Mouse (Mus musculus): Measurements from ENCODE around the gene Olfr1152. TPM values are rescaled to one million over a fixed set of nuclear protein-coding genes. Genes with fewer than 3 reads are reported as not detected.

Olfr1152 gene
- polyA plus RNA-seq (2014; fragmentation: Nextera tagmentation; extraction: Ambion mirVana), result 0.01 TPM in 1 of 2 replicates, not detected in the other

DNA sequence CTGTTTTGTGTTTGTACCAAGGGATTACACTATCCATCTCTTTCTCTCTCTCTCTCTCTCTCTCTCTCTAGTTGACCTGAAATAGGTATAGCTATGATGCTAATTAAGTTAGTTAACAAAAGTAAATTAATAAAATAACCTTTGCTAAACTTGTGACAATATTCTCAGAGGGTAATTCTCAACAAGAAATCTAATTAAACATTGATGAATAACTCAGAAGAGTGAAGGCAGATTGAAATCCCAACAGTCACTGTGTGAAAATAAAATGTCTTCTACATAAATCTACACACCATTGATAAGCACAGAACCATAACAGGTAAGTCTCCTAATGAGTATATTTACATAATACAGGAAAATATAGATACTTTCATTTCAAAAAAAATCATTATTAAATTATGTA is at the start of gene Olfr1152:
Gene Olfr1152, plus strand, starts transcription at position 301 of the 400 bp plus-strand sequence.
- Histone ChIP-seq H3K4me3 (ENCODE audit: low read depth, low read length) (no peak within 1 kb of the TSS), H3K27me3 (ENCODE audit: control insufficient read depth, insufficient read depth, low read length) (no peaks in the 10 kb centered on the region), H3K9me3 (ENCODE audit: control insufficient read depth, low read length) (no peaks in the 10 kb centered on the region), H3K4me2 (no peak within 1 kb of the TSS), H3K27ac (ENCODE audit: low read depth, low read length) (no peak within 1 kb of the TSS), H3K9ac (ENCODE audit: low read length) (no peak within 1 kb of the TSS), H3K36me3 (ENCODE audit: control insufficient read depth, insufficient read depth, low read length) (no peaks in the 10 kb centered on the region), H3K4me1 (ENCODE audit: control insufficient read depth, insufficient read depth, low read length) (no peaks in the 10 kb centered on the region)
- DNase-seq (ENCODE audit: low spot score, missing footprints), result no peak
- no peak for ATAC-seq (ENCODE audit: low FRiP score)

DNA sequence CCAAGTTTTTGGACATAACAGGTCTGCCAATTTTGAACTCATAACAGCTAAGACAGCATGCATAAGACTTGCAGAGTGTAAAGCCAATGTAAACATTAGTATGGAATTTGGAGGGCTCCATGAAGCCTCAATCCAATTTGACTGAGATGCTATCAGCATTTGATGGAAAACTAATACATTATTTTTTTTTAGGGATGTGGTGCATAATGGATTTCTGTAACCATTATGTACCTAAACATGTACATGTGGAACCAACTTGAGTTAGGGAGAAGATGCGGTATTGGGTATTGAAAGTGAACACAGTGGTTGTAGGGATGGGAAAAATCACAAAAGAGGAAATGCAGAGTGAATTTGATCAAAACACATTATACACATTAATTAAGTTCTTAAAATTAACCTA is 36.1 kb upstream of the Olfr1152 start, which contains the start of gene Olfr1148:
Gene Olfr1148, plus strand, starts transcription at position 301 of the 400 bp plus-strand sequence.
- Histone ChIP-seq H3K27me3 (ENCODE audit: control insufficient read depth, insufficient read depth, low read length) (no peaks in the 10 kb centered on the region), H3K27ac (ENCODE audit: low read depth, low read length) (no peak within 1 kb of the TSS), H3K9ac (ENCODE audit: low read length) (no peak within 1 kb of the TSS), H3K4me2 (no peak within 1 kb of the TSS), H3K4me3 (ENCODE audit: low read depth, low read length) (no peak within 1 kb of the TSS), H3K9me3 (ENCODE audit: control insufficient read depth, low read length) (no peaks in the 10 kb centered on the region), H3K4me1 (ENCODE audit: control insufficient read depth, insufficient read depth, low read length) (no peaks in the 10 kb centered on the region), H3K36me3 (ENCODE audit: control insufficient read depth, insufficient read depth, low read length) (no peaks in the 10 kb centered on the region)
- DNase-seq (ENCODE audit: low spot score, missing footprints) (no peak), ATAC-seq (ENCODE audit: low FRiP score) (no peak)
- 91% methylated on average over 1 of the region's 1 CpGs for WGBS

DNA sequence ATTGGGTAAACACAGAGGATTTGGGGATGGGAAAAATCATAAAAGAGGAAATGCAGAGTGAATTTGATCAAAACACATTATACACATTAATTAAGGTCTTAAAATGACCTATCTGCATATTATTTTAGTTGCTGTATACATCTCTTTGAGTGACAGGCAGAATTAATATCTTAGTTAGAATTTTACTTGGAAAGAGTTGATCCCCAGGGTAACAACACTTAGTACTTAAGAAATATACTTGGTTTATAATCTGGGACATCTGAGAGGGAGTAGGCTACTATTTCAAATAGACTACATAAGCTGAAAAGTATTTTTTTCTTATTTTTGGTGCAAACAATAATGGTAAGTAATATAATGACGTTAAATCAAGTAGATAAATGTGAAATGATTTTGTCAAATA is 22.6 kb upstream of the Olfr1152 start, which contains the start of gene Olfr1150-ps1:
Gene Olfr1150-ps1, plus strand, starts transcription at position 301 of the 400 bp plus-strand sequence.
- H3K36me3 ChIP-seq (ENCODE audit: control insufficient read depth, insufficient read depth, low read length), result no peaks in the 10 kb centered on the region
- H3K27ac ChIP-seq (ENCODE audit: low read depth, low read length), result no peak within 1 kb of the TSS
- no peaks in the 10 kb centered on the region for H3K9me3 ChIP-seq (ENCODE audit: control insufficient read depth, low read length)
- DNase-seq (ENCODE audit: low spot score, missing footprints) (no peak), ATAC-seq (ENCODE audit: low FRiP score) (no peak)
- WGBS, result 72% methylated on average over 1 of the region's 1 CpGs
- H3K4me3 ChIP-seq (ENCODE audit: low read depth, low read length), result no peak within 1 kb of the TSS
- H3K9ac ChIP-seq (ENCODE audit: low read length), result no peak within 1 kb of the TSS
- H3K4me2 ChIP-seq, result no peak within 1 kb of the TSS
- no peaks in the 10 kb centered on the region for H3K27me3 ChIP-seq (ENCODE audit: control insufficient read depth, insufficient read depth, low read length)
- no peaks in the 10 kb centered on the region for H3K4me1 ChIP-seq (ENCODE audit: control insufficient read depth, insufficient read depth, low read length)

DNA sequence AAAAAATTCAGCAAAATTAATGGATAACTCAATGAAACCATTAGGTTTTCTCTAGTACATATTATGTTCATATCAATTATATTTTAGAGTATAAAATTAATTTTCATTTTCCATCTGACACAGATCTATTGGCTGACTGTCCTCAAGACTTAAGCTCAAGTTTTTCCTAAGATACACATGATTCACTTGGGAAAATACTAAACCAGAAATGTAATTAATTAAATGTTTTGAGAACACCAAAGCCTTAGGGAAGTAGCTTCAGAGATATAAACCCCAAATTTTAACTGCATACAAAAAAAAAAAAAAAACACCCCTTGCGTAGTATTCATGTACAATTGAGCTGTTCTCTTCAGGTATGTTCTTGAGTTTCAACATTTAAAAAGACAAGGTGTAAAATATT is 10.7 kb upstream of the Olfr1152 start, which contains the start of gene Olfr1151:
Gene Olfr1151, plus strand, starts transcription at position 301 of the 400 bp plus-strand sequence.
- H3K9ac ChIP-seq (ENCODE audit: low read length), result no peak within 1 kb of the TSS
- ATAC-seq (ENCODE audit: low FRiP score) (no peak), DNase-seq (ENCODE audit: low spot score, missing footprints) (no peak)
- H3K4me1 ChIP-seq (ENCODE audit: control insufficient read depth, insufficient read depth, low read length), result no peaks in the 10 kb centered on the region
- no peak within 1 kb of the TSS for H3K4me2 ChIP-seq
- no peak within 1 kb of the TSS for H3K27ac ChIP-seq (ENCODE audit: low read depth, low read length)
- H3K27me3 ChIP-seq (ENCODE audit: control insufficient read depth, insufficient read depth, low read length), result no peaks in the 10 kb centered on the region
- no peaks in the 10 kb centered on the region for H3K9me3 ChIP-seq (ENCODE audit: control insufficient read depth, low read length)
- H3K4me3 ChIP-seq (ENCODE audit: low read depth, low read length), result no peak within 1 kb of the TSS
- WGBS, result 90% methylated on average over 1 of the region's 1 CpGs
- no peaks in the 10 kb centered on the region for H3K36me3 ChIP-seq (ENCODE audit: control insufficient read depth, insufficient read depth, low read length)

DNA sequence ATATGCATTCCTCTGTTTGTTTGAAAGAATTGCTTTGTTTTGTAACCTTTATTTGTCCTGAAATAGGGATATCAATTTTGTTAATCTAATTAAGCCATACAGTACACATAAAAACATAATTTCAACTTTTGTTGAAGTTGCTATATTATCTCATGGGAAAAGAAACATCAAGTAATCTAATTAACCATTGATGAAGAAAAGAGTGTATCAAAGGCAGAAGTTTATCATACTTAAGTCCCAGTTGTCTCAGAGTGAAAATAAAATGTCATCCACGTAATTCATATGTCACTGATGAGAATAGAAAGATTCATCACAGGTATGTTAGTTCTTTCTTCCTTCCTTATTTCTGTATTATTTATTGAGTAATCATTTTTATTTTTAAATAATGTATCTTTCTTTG is 28.4 kb downstream of the Olfr1152 start, which contains the start of gene Olfr1153:
Gene Olfr1153, plus strand, starts transcription at position 301 of the 400 bp plus-strand sequence.
- no peak for DNase-seq (ENCODE audit: low spot score, missing footprints)
- no peak within 1 kb of the TSS for H3K27ac ChIP-seq (ENCODE audit: low read depth, low read length)
- no peaks in the 10 kb centered on the region for H3K4me1 ChIP-seq (ENCODE audit: control insufficient read depth, insufficient read depth, low read length)
- H3K27me3 ChIP-seq (ENCODE audit: control insufficient read depth, insufficient read depth, low read length), result no peaks in the 10 kb centered on the region
- no peak within 1 kb of the TSS for H3K4me3 ChIP-seq (ENCODE audit: low read depth, low read length)
- H3K9me3 ChIP-seq (ENCODE audit: control insufficient read depth, low read length), result no peaks in the 10 kb centered on the region
- H3K36me3 ChIP-seq (ENCODE audit: control insufficient read depth, insufficient read depth, low read length), result no peaks in the 10 kb centered on the region
- WGBS, result 72% methylated on average over 1 of the region's 1 CpGs
- H3K4me2 ChIP-seq, result no peak within 1 kb of the TSS
- ATAC-seq (ENCODE audit: low FRiP score), result no peak
- no peak within 1 kb of the TSS for H3K9ac ChIP-seq (ENCODE audit: low read length)

DNA sequence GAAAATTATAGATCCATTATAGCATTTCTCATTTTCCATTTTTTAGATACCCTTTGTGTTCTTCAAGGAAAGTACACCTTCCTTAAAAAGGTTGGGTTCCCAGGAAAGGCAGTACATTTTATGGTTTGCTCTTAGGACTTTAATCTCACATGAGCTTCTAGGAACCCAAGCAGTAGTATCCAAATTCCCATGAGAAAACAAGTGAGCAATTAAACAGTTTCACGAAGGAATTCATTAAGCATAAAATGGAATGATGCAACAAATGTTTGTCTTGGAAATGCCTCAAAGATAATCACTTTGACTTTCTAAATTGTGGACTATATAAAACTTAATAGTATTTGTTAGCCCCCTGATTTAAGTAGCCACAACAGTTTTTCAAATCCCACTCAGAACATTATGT is 38.8 kb downstream of the Olfr1152 start, which contains the start of gene Olfr1154:
Gene Olfr1154, minus strand, starts transcription at position 101 of the 400 bp plus-strand sequence.
- Histone ChIP-seq H3K4me3 (ENCODE audit: low read depth, low read length) (no peak within 1 kb of the TSS), H3K27me3 (ENCODE audit: control insufficient read depth, insufficient read depth, low read length) (no peaks in the 10 kb centered on the region), H3K27ac (ENCODE audit: low read depth, low read length) (no peak within 1 kb of the TSS), H3K4me2 (no peak within 1 kb of the TSS), H3K9me3 (ENCODE audit: control insufficient read depth, low read length) (no peaks in the 10 kb centered on the region), H3K36me3 (ENCODE audit: control insufficient read depth, insufficient read depth, low read length) (no peaks in the 10 kb centered on the region), H3K9ac (ENCODE audit: low read length) (no peak within 1 kb of the TSS), H3K4me1 (ENCODE audit: control insufficient read depth, insufficient read depth, low read length) (no peaks in the 10 kb centered on the region)
- DNase-seq (ENCODE audit: low spot score, missing footprints), result no peak
- 86% methylated on average over 1 of the region's 1 CpGs for WGBS
- no peak for ATAC-seq (ENCODE audit: low FRiP score)

Other genes starting within 250 kb of the Olfr1152 start
- gene Olfr1131, start 239.4 kb upstream of the Olfr1152 start, polyA plus RNA-seq (2014; fragmentation: Nextera tagmentation; extraction: Ambion mirVana), result not detected in 2 replicates
- not detected in 2 replicates for gene Olfr1132, start 229.0 kb upstream of the Olfr1152 start, polyA plus RNA-seq (2014; fragmentation: Nextera tagmentation; extraction: Ambion mirVana)
- gene Olfr1133, start 219.1 kb upstream of the Olfr1152 start, polyA plus RNA-seq (2014; fragmentation: Nextera tagmentation; extraction: Ambion mirVana), result not detected in 2 replicates
- not detected in 2 replicates for gene Olfr1134, start 208.0 kb upstream of the Olfr1152 start, polyA plus RNA-seq (2014; fragmentation: Nextera tagmentation; extraction: Ambion mirVana)
- gene Olfr1135, start 192.8 kb upstream of the Olfr1152 start, polyA plus RNA-seq (2014; fragmentation: Nextera tagmentation; extraction: Ambion mirVana), result not detected in 2 replicates
- gene Olfr1136, start 172.5 kb upstream of the Olfr1152 start, polyA plus RNA-seq (2014; fragmentation: Nextera tagmentation; extraction: Ambion mirVana), result not detected in 2 replicates
- gene Olfr1137, start 153.3 kb upstream of the Olfr1152 start, polyA plus RNA-seq (2014; fragmentation: Nextera tagmentation; extraction: Ambion mirVana), result not detected in 2 replicates
- gene Olfr1138, start 126.5 kb upstream of the Olfr1152 start, polyA plus RNA-seq (2014; fragmentation: Nextera tagmentation; extraction: Ambion mirVana), result not detected in 2 replicates
- not detected in 2 replicates for gene Olfr1140, start 122.7 kb upstream of the Olfr1152 start, polyA plus RNA-seq (2014; fragmentation: Nextera tagmentation; extraction: Ambion mirVana)
- not detected in 2 replicates for gene Olfr1141, start 112.5 kb upstream of the Olfr1152 start, polyA plus RNA-seq (2014; fragmentation: Nextera tagmentation; extraction: Ambion mirVana)
- not detected in 2 replicates for gene Olfr152, start 87.0 kb upstream of the Olfr1152 start, polyA plus RNA-seq (2014; fragmentation: Nextera tagmentation; extraction: Ambion mirVana)
- not detected in 2 replicates for gene Olfr1143, start 65.9 kb upstream of the Olfr1152 start, polyA plus RNA-seq (2014; fragmentation: Nextera tagmentation; extraction: Ambion mirVana)
- gene Olfr1145, start 56.7 kb upstream of the Olfr1152 start, polyA plus RNA-seq (2014; fragmentation: Nextera tagmentation; extraction: Ambion mirVana), result not detected in 2 replicates
- not detected in 2 replicates for gene Olfr1148, start 36.0 kb upstream of the Olfr1152 start, polyA plus RNA-seq (2014; fragmentation: Nextera tagmentation; extraction: Ambion mirVana)
- gene Olfr1150-ps1, start 22.5 kb upstream of the Olfr1152 start, polyA plus RNA-seq (2014; fragmentation: Nextera tagmentation; extraction: Ambion mirVana), result not detected in 2 replicates
- not detected in 2 replicates for gene Olfr1151, start 10.6 kb upstream of the Olfr1152 start, polyA plus RNA-seq (2014; fragmentation: Nextera tagmentation; extraction: Ambion mirVana)
- gene Olfr1153, start 28.5 kb downstream of the Olfr1152 start, polyA plus RNA-seq (2014; fragmentation: Nextera tagmentation; extraction: Ambion mirVana), result not detected in 2 replicates
- gene Olfr1154, start 38.7 kb downstream of the Olfr1152 start, polyA plus RNA-seq (2014; fragmentation: Nextera tagmentation; extraction: Ambion mirVana), result not detected in 2 replicates
- gene Olfr1155, start 78.6 kb downstream of the Olfr1152 start, polyA plus RNA-seq (2014; fragmentation: Nextera tagmentation; extraction: Ambion mirVana), result not detected in 2 replicates
- gene Olfr1156, start 86.6 kb downstream of the Olfr1152 start, polyA plus RNA-seq (2014; fragmentation: Nextera tagmentation; extraction: Ambion mirVana), result not detected in 2 replicates
- gene Olfr1157, start 101.8 kb downstream of the Olfr1152 start, polyA plus RNA-seq (2014; fragmentation: Nextera tagmentation; extraction: Ambion mirVana), result not detected in 2 replicates
- not detected in 2 replicates for gene Olfr74, start 108.2 kb downstream of the Olfr1152 start, polyA plus RNA-seq (2014; fragmentation: Nextera tagmentation; extraction: Ambion mirVana)
- gene Olfr1158, start 123.6 kb downstream of the Olfr1152 start, polyA plus RNA-seq (2014; fragmentation: Nextera tagmentation; extraction: Ambion mirVana), result not detected in 2 replicates
- gene Olfr1160, start 141.8 kb downstream of the Olfr1152 start, polyA plus RNA-seq (2014; fragmentation: Nextera tagmentation; extraction: Ambion mirVana), result not detected in 2 replicates
- gene Olfr1161, start 156.3 kb downstream of the Olfr1152 start, polyA plus RNA-seq (2014; fragmentation: Nextera tagmentation; extraction: Ambion mirVana), result not detected in 2 replicates
- gene Olfr73, start 171.2 kb downstream of the Olfr1152 start, polyA plus RNA-seq (2014; fragmentation: Nextera tagmentation; extraction: Ambion mirVana), result not detected in 2 replicates
- gene Olfr1162, start 184.6 kb downstream of the Olfr1152 start, polyA plus RNA-seq (2014; fragmentation: Nextera tagmentation; extraction: Ambion mirVana), result not detected in 2 replicates
- gene Olfr1163, start 205.3 kb downstream of the Olfr1152 start, polyA plus RNA-seq (2014; fragmentation: Nextera tagmentation; extraction: Ambion mirVana), result not detected in 2 replicates
- not detected in 2 replicates for gene Olfr1164, start 227.5 kb downstream of the Olfr1152 start, polyA plus RNA-seq (2014; fragmentation: Nextera tagmentation; extraction: Ambion mirVana)

All from midbrain, embryonic 11.5 days (tissue).